Mouse (Mus musculus): Measurements from ENCODE around the gene Sytl1.

DNA sequence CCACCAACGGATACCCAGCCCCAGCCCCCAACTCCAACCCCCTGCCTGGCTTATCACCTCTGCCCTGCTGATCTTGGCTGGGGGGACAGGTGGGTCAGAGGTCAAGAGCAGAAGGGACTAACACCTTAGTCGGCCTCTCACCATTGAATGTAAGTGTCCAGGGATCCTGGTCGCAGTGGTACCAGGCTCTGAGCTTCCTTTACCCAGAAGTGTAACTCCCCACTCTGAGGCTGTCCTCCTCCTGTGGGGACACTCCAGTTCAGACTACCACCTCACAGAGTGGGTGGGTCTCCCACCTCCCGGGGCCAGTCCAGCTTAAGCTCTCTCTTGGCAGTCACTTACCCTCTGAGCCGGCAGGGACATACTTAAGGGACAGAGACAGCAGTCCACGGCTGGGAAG is 7.5 kb downstream of the Sytl1 start:
- TF ChIP-seq CTCF (IDR thresholded peaks at IDR 0.05; ENCODE audit: low read depth): no peak
- no peak for TF ChIP-seq EP300 (IDR thresholded peaks at IDR 0.05; ENCODE audit: low read depth)

Measured in heart, postnatal 0 days (tissue).